Mouse (Mus musculus) lung, postnatal 0 days (tissue): ENCODE data around the gene N4bp2l1.

Experiments used
- CTCF ChIP-seq: IDR thresholded peaks from 2 replicates; pipeline ENCODE4 v1.5.1; 2016; ENCODE audit warnings: antibody characterized with exemption, mild to moderate bottlenecking
- EP300 ChIP-seq: IDR thresholded peaks from 2 replicates; pipeline ENCODE4 v1.6.1; 2016; ENCODE audit warnings: antibody characterized with exemption, mild to moderate bottlenecking, control low read depth

DNA sequence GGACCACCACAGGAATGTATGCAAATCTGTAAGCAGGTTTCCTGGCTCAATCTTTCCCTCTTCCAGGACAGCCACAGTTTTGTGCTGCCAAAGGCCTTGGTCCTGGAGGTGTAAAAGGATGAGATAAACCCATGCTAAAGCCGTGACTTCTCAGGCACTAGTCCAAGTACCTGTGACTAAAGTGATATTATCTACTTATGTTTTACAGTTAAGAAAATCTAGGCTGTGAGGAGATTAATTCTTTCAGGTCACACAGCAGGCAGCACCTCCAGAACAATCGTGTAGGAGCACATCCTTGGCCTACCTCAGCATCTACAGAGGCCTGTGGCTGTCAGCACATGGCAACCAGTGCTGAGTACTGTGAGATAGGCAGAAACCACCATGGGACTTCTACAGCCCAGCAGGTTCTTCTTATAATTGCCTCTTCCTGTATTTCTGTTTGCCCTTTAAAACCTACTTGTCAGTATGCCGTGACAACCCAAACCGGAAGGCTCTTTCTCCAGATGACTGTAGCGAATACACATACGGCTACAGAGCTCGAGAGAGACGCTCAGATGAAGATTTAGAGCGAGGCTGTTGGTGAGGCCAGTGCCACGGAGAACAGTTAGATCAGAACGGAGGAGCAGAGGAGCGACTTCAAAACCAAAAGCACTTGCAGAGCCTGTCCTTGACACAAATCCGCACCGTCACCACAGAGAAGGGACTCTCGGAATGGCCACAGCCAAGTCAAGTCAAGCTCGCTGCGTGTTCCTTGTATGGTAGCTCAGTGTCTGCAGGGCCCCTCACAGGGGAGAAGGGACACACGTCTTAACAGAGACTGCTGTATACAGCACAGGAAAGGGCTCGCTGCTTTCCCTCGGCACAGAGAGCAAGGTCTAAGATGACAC, 3.8 kb upstream of the N4bp2l1 start:
- TF ChIP-seq CTCF = no peak
- no peak for TF ChIP-seq EP300
